In the genomic region with DNA sequence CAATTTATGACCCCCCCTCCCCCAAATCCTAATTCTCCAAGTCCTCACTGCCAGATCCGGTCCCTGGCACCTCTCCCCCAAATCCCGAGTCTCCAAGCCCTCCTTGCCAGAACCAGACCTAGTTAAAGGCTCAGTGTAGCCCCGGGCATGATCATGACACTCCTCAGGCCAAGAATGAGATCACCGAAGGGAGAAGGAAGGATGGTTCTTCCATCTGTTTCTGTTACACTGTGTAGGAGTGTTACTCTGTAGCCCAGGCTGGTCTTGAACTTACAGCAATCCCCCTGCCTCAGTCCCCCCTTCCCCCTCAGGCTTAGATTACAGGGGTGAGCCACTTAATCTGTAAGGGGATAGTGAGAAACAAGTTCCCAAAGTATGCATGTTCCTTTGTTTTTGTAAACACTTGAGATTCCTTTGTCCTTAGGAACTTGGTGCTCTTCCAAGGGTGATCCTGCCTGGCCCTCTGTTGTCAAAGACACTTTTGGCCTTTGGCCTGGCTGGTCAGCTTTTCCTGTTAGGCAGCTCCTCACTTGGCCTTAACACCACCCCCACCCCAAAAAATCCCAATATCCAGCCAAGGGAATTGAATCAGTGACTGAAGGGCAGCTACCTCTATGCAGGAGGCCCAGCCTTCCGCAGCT, we compare ENCODE assay signal across 9 mouse cellular contexts. TPM values are rescaled to one million over a fixed set of nuclear protein-coding genes. Genes with fewer than 3 reads are reported as not detected.
DNase-seq lines count a peak whose midpoint lies in the region; ATAC-seq lines count a peak whose summit lies in the region.
"Had no signal": no experiment of that assay in that cellular context is flagged by ENCODE, and none has a peak within 500 bp of the region (broad histone marks: within the 10 kb centered on the region; RNA-seq: fewer than 3 reads in every experiment).

No protein-coding gene starts in this region.

- WGBS in hindbrain, embryonic 16.5 days = 73% methylated on average over 5 of the region's 5 CpGs

- no peak overlapping the region for H3K4me2 ChIP-seq in hindbrain, embryonic 16.5 days (ENCODE audit: low read length)

- no peaks in the 10 kb centered on the region for H3K36me3 ChIP-seq in hindbrain, embryonic 16.5 days (ENCODE audit: control insufficient read depth, insufficient read depth, low read length)

- no peaks in the 10 kb centered on the region for H3K9me3 ChIP-seq in hindbrain, embryonic 16.5 days (ENCODE audit: control insufficient read depth, low read length)

- peak; percentile 12; the same call in 1 of the 2 replicates for ATAC-seq in hindbrain, embryonic 16.5 days
- ATAC-seq in frontal cortex, adult (ENCODE audit: low TSS enrichment) = no peak

- H3K4me1 ChIP-seq in hindbrain, embryonic 16.5 days (ENCODE audit: control insufficient read depth, insufficient read depth, low read depth, low read length) = peaks cover 16% of the 10 kb centered on the region

- H3K27ac ChIP-seq in hindbrain, embryonic 16.5 days (ENCODE audit: low read depth, low read length) = no peak overlapping the region

- no peaks in the 10 kb centered on the region for H3K27me3 ChIP-seq in hindbrain, embryonic 16.5 days (replicated peaks; ENCODE audit: control insufficient read depth, insufficient read depth, low read length)

- H3K4me3 ChIP-seq in hindbrain, embryonic 16.5 days (ENCODE audit: low read length) = no peak overlapping the region

- H3K9ac ChIP-seq in hindbrain, embryonic 16.5 days (ENCODE audit: low read depth, low read length) = no peak overlapping the region

- peak; percentile 40 to 65 for DNase-seq in adrenal gland, adult (ENCODE audit: inconsistent age in 2 of 2, low spot score in 1 of 2)
- DNase-seq in adrenal gland, postnatal 25 days = no peak
- DNase-seq in urinary bladder, postnatal 14 days (ENCODE audit: low spot score) = peak; percentile 16
- no peak for DNase-seq in urinary bladder, adult 18-20 months (ENCODE audit: low spot score in 2 of 2)
- DNase-seq in skeletal muscle tissue, adult 2 months (ENCODE audit: low read depth, low spot score) = peak; percentile 71
- no peak for DNase-seq in embryo, embryonic 10 days (ENCODE audit: low spot score)

RNA-seq across cellular contexts. Expression of a gene that starts 2.8 kb away (rescaled TPM):
- total RNA-seq in adrenal gland, postnatal 25 days (2021) = not detected in 2 replicates
- 0.19 and 0.22 TPM in 2 replicates for polyA plus RNA-seq in hindbrain, embryonic 16.5 days (2015; fragmentation: Nextera tagmentation; extraction: Ambion mirVana)
- polyA plus RNA-seq: large intestine, adult 2 months had no signal

Comparison
In these comparisons a context has a peak if more than half of its experiments do, and no peak if none do; other contexts are left out.
1. DNase-seq: peak in adrenal gland, adult (2 of 2), urinary bladder, postnatal 14 days (single experiment) and skeletal muscle tissue, adult 2 months (single experiment); none in adrenal gland, postnatal 25 days (single experiment), urinary bladder, adult 18-20 months (0 of 2) and embryo, embryonic 10 days (single experiment).